ENCODE assay signal across 15 mouse cellular contexts in genomic region chr2:156123731-156124130, GRCm38 (mm10).
"Had no signal": no experiment of that assay in that cellular context is flagged by ENCODE, and none has a peak within 500 bp of the region (broad histone marks: within the 10 kb centered on the region; RNA-seq: fewer than 3 reads in every experiment).

No protein-coding gene starts in this region.

- H3K27me3 ChIP-seq: liver, embryonic 13.5 days had no signal

- H3K4me1 ChIP-seq: liver, embryonic 13.5 days had no signal

- H3K4me2 ChIP-seq: liver, embryonic 13.5 days; midbrain, embryonic 11.5 days had no signal

- H3K4me3 ChIP-seq: left cerebral cortex, adult 2 months; liver, embryonic 13.5 days had no signal

- H3K27ac ChIP-seq: hindbrain, postnatal 0 days; left cerebral cortex, adult 2 months; liver, embryonic 13.5 days had no signal

- ATAC-seq: hindbrain, postnatal 0 days; inflammation-experienced regulatory T-cells, adult 6 months had no signal

- H3K9ac ChIP-seq: liver, embryonic 13.5 days had no signal

- H3K9me3 ChIP-seq: liver, embryonic 13.5 days had no signal

- DNase-seq: kidney, adult 18-20 months; layer of hippocampus, postnatal 36 days; liver, embryonic 13.5 days; lung, adult 2 months; lung, postnatal 14 days; lung, postnatal 4 days; midbrain, embryonic 14.5 days; right cerebral cortex, adult 18-20 months; right cerebral cortex, postnatal 14 days; right cerebral cortex, postnatal 4 days; thymus, postnatal 25 days had no signal
